Mouse (Mus musculus): Measurements from ENCODE around the gene Pou2f3. TPM values are rescaled to one million over a fixed set of nuclear protein-coding genes. Genes with fewer than 3 reads are reported as not detected.
"Not testable (repeated sequence)": the region's sequence is repeated elsewhere in the genome, so short reads cannot be mapped to it uniquely, and the experiment has no call there.

Pou2f3 gene
- total and polyA plus RNA-seq, 3 experiments = not detected

DNA sequence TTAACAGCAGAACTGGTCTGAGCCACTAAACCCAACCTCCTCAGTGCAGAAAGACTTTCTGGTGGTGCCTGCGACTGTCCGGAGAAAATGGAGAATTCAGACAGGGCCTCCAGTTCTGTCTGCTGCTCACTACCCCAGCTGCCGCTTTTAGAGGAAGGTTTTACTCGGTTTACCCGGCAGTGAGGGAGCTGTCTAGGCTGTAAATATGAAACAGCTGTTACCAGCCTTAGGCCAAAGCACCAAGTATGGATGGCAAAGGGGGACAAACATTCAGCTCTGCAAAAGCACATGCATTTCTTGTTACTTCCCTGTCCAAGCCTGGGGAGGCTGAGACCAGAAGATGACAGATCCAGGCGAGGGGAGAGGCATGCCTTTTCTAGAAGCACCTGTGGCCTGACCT lies 43.8 kb downstream of the Pou2f3 start:
- DNase-seq = no peak

DNA sequence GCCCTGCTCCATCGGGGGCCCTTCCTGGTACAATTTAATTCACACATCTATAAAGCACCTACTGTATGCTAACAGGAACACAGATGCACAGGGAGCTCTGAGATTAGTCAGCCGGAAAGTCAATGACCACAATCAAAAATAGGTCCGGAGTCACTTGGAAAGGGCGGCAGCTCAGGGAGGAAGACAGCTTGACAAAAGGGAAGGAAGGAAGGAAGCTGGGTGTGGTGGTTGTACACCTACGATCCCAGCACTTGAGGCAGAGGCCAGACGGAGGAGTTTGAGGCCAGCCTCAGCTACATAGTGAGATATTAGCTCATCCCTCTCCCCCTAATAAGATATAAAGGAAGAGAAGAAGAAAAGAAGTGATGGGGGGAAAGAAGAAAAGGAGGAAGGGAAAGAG lies 54.2 kb downstream of the Pou2f3 start:
- no peak for DNase-seq

DNA sequence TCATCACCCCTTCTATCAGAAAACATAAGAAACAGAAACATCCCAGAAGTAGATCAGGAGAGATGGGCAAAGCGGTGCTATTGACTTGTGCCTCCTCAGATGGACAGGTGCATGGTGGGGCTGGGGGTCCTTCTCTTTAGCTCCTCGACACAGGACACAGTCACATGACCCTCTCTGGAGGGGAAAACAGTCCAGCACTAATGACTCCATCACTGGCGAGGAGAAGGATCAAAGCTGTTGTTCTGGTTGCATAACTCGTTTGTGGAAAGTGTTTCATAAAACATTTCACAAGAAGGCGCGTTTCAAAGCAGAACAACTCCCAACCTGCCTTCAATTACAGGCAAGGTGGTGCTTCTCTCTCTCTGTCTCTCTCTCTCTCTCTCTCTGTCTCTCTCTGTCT lies 58.4 kb downstream of the Pou2f3 start:
- no peak for DNase-seq

DNA sequence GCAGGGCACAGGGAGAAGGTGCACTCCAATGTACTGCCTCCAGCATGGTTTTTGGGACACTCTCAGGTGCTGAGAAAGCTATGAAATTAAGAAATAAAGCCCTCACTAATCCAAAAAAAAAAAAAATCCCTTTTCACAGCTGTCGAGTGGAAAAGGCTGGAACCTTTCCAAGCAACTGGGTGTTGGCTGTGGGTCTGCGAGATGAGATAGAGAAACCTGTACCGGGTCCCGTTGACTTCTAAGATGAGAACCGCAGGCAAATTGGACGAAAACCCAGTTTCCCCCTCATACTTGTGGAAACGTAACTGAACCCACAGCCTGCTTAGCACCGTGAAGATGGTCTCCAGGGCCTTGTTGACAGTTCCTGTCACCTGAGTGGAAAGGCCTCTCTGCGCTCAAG lies 59.2 kb downstream of the Pou2f3 start:
- DNase-seq = no peak

DNA sequence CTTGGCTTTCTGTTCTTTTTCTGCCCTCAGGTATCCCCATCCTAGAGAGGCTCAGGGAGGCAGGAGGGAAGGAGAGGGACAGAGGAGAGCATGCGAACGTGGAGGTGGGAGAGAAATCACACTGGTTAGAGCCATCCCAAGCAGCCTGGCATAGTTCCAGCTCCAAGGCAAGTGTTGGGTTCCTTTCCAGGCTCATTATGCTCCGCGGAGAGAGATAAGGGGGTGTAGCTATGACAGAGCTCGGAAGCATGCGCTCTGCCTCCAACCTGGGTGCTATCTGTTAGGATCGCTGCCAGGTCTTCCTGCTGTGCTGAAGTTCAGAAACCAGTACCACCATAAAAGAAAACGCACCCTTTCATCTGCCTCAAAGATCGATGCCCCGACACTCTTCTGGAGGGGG lies 60.1 kb downstream of the Pou2f3 start:
- peak; percentile 20 for DNase-seq

DNA sequence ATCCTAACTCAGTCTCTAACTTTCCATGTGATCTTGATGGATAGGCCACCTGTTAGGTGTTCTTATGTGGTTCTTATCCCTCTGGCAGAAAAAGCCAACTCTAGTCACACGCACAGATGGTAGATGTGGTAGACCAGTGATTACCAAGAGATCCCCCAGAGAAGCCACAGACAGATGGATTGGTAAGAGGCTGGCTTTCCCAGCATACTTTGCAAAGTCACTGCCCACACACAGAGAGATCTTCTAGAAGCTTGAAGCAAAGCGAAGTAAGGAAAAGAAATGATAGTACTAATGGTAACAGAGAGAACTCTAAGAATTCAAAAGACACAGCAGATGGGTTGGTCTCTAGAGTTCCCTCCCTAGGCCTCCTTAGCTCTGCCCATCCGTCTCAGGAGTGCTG lies 60.7 kb downstream of the Pou2f3 start:
- DNase-seq = no peak

DNA sequence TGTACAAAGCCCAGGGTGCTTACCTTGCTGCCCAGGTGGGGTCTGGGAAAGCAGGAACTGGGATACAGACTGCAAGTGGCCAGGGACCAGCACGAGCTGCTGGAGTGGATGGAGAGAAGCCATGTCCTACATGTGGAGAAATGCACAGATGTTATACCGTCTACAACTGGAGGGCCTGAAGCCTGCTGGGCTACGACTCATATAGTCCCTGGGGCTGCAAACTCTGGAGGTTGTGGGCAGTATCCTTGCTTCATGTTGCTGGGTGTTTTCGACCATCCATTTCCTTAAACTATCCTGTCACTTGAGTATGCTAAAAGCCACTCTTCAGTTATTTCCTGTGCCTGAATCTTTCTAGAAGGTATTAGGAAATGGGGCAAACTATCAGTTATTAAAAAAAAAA lies 65.0 kb downstream of the Pou2f3 start:
- DNase-seq = no peak

DNA sequence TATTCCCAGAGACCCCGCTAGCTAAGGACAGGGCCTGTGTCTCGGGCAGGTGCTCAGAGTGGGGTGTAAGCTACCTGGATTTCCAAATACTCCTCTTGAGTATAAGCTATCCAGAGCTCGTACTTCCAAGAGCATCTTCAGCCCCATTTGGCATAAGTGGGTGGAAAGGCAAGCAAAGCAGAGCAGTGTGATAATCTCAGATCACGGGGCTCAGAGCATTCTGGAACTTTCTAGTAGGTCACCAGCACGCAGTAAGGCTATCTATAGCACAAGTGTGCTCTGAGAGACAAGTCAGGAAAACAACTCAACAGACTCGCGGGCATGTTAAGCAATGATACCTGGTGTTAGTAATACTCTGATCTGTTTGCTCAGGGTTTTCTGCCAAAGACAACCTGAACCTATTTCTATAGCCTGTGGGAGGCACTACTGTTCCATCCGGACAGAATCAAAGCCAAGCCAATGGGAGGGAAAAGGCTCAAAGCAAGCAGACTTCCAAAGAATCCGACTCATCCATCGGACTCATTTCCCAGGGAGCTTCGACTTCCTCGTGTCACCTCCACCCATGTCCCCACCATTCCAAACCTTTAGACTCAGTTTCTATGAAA lies 65.9 kb downstream of the Pou2f3 start:
- no peak for DNase-seq

DNA sequence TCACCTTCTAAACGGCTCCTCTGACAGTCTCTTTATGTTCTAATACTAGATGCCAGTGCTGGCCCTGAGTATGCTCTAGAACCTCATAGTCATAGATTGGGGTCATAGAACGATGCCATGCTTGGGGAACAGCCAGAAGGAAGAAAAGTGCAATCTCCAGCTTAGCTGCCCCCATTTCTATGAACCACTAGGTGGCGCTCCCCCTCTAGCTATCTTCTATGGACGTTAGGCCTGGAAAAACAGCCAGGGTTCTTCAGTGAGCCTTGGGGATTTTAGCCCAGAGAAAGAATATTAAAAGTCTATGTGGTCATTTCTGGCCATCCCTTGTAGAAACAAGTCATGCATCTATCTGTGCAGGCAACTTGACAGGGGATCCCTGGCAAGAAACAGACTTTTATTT lies 68.3 kb downstream of the Pou2f3 start:
- DNase-seq = peak; percentile 68

DNA sequence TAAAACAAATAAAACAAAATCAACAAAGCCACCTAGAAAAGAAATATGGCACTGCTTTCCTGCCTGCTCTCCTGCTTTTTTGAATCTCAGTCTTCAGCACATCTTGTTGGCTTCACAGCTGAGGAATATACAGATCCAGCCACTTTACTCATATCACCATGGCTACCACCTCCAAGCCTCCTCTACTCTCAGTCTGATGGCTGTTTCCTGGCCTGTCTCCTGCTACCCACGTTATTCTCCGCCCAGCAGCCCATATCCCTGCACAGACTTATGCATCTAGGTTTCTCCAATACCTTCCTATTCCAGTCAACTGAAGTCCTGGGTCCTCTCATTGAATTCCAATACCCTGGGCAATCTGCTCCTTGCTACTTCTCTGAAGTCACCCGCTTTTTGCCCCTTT lies 76.6 kb downstream of the Pou2f3 start:
- no peak for DNase-seq

DNA sequence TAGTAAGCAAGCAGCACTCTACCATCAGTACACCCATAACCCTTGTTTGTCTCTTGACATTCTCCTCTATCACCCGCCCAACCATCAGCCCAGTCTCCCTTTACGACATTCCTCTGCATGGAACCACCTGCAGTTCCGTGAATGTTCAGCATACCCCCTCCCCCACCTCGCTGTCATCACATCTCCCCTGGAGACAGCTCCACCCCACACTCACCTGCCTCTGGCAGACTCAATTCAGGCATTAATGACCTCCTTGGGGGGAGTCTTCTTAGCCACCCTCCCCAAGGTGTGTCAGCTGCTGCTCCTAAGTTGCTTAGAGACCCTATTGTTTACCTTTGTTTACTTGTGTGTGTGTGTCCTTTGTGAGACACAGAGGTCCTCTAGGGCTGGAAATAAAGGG lies 77.8 kb downstream of the Pou2f3 start:
- DNase-seq = no peak

DNA sequence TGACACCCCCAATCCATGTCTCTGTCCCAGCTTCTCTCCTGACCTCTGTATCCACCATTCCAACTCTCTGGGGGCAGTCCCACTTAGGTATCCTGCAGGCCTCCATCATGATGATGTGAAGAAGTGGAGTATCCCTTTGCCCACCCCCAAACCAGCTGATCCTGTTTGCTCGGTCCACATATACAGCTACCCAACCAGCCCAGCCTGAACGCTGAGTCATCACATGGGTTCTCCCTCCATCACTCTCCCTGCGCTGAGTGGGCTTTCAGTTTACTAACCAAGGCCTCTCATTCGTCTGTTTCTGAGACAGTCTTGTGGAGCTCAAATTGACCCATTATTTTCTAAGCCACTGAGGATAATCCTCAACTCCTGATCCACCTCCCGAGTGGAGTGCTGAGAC lies 78.2 kb downstream of the Pou2f3 start:
- DNase-seq = no peak

DNA sequence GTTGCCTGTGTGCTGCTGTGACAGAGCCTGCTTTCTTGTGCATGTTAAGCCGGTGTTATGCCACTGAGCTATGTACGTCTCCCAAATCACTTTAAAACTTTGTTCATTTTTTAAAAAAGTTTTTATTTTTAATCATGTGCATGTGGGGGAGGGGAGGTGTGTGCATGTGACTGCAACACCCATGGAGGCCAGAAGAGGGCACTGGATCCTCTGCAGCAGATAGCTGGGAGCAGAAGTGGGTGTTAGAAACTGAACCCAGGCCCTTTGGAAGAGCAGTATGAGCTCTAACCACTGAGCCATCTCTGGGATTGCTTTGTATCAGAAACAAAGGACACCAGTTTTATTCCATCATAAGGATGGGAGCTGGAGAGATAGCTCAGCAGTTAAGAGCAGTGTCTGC lies 79.5 kb downstream of the Pou2f3 start:
- no peak for DNase-seq

DNA sequence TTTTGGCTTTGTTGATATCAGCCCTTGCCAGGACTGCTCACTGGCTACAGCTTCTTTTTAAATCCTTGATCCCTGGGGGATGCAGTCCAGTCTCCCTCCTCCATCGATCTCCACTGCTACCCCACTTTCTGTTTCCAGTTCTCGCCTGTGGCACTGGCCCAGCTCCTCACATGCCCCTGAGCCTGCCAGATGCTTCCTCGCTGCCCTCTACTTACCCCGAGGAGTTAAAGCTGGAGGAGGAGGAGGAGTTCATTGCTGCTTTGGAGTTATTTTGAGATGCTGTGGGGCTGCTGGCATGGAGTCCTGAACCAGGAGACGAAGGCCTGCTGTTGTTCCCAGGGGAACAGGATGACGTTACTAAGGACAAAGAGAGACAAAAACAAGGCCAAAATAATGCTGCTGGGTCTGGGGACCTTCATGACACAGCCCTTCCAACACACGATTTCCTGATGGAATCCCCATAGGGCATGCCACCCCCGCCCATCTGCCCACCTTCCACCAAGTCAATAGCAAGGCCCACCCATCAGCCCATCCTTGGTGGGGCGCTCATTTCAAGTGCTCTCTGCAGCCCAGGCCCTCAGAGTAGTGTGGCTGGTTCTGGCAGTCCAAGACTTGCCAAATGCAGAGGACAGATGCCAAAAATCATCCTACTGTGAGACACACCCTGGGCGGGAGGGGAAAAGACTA lies 82.9 kb downstream of the Pou2f3 start:
- DNase-seq = peak; percentile 68

DNA sequence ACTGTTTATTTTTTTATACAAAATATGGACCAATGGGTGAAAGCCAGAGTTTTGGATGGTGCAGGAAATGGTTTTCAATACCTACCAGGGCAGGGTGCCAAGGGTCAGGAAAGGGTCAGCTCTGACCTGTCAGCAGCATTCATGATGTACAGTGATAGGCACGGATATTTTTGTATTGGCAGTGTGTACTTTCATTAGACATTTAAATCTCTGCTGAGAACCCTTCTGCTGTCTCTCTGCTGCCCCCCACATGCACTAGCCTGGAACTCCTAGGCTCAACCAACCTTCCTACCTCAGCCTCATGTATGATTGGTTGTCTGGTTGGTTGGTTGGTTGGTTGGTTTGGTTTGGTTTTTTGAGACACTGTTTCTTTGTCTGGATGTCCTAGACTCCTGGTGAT lies 87.8 kb downstream of the Pou2f3 start:
- DNase-seq = no peak

DNA sequence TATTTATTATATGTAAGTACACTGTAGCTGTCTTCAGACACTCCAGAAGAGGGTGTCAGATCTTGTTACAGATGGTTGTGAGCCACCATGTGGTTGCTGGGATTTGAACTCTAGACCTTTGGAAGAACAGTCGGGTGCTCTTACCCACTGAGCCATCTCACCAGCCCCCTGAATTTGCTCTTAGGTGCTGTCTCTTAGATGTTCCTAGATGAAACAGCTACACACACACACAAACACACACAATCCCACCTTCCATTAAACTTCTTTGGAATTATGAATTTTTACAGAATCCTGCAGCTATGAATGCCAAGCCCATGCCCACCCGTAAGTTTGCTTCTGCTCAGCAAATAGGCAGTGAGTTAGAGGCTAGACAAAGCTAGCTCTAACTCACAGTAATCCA lies 88.2 kb downstream of the Pou2f3 start:
- not testable (repeated sequence) for DNase-seq

DNA sequence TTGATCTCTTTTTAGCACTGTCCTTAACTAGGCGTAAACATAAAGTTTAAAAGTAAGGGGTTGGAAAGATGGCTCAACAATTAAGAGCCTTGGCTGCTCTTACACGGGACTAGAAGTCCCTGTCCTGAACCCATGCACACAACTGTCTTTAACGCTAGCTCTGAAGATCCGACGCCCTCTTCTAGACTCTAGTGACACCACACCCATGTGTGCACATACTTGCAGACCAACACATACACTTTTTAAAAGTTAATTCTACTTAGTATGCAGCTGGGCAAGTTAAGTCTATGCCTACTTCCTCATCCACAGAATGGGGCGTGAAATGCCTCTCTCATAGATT lies 93.2 kb downstream of the Pou2f3 start:
- no peak for DNase-seq

DNA sequence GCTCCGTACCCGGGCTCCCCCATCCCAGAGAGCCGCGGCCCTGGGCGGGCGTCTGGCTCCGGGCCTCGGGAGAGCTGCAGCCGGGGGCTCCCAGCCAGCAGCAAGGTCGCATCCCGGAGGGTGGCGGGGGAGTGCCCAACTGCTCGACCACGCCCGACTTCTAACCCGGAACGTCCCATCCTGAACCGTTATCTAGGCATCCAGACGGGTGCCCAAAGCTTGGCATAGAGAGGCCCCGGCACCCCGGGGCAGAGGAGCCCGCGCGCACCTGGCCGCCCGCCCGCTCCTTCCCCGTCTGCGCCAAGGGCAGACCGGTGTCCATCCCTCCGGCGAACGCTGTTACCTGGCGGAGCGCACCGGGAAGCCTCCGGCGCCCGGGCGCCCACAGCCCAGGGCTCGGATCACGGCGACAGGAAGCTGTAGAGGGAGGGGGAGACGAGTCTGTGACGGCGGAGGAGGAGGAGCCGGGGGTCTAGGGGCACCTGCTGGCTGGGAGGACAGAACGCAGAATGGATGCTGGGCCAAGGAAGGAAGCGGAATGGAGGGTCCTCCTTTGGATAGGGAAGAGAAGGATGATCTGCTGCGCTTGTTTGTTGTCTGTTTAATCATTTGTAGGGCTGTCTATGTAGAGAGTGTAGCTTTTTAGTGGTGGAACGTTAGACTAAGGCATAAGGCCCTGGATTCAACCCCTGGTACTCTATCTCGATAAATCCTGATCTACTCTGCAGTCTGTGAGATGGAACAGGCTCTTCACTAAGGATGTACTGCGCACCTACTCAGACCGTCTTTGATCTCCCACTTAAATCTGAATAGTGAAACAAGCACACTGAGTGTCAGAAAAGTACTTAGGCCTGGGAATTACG lies 93.8 kb downstream of the Pou2f3 start, which contains the start of gene Tmem136:
Tmem136 (minus strand) TSS at position 437 of the 863 bp plus-strand sequence.
- DNase-seq = peak; percentile 81

DNA sequence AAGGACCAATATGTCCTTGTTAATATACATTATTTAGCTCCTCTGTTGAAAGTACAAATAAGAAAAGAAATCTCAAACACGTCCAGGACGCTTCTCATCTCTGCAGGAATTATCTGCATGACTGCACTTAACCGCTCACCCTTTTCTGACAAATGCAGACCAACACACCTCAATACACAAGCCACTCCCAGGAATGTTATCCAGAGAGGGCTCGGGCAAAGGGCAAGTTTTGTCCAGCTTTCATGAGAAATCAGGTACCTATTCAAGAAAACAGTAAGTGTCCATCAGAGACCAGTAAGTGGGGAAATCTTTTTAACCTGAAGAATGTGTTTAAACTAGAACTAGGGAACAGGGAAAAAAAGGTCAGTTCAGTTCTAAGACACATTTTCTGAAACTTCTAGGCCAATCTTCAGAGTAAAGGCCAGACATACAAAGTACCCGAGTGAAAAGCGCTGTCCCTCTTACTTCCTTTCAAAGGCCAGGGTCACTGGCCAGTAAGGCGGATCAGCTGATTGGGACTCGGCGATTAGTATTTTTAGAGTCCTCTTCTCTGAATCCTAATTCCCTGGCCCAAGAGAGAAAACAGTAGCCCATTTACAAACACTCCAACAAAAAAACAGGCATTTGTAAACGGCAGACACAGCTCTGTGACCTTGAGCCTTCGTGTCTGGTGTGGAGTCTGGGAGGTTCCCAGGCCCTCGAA lies 94.6 kb downstream of the Pou2f3 start:
- DNase-seq = no peak

DNA sequence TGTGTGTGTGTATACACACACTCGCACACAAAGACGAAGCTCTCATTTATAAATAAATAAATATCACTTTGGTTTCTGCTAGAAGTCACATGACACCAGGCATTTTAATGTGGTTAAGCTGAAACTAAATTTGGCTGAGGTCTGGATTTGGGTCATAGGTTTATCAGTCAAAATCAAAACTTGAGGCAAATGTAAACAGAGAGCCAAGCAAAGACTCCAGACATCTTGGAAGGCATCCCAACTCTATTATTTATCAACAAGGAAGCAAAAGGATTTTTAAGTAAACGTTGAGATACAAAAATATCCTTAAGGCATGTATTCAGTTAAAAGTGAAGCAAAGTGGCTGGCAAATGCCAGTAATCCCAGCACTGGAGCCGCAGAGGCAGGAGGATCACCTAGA lies 95.3 kb downstream of the Pou2f3 start:
- DNase-seq = no peak

DNA sequence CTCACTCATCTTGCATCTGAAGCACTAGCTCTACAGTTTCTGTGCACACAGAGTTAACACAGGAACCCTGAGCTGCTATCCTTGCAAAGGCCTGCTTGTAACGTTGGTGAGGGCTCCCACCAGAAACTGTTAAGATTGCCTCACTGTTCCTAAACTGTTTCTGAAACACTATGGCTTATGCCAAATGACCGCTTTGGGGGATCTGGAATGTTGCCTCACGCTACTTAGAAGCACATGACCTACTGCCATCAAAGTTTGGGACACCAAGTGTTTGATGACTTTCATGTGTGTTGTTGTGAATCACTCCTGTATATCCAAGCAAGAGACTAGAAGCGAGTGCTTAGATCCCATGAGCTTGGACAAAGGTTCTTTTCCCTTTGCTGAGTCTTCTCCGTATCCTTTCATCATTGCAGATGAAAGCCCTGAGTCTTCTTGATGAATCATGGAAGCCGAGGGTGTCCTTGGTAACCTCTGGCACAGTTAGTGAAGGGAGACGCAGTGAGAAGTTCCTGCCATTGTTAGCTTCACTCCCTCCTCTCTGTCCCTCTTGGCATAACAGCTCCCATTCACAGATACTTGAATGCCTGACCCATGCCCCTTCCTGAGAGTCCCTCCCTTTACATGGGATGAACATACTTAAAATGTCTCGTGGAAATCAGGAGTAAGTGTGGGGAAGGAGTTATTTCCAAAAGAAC lies 99.7 kb downstream of the Pou2f3 start:
- peak; percentile 67 for DNase-seq

DNA sequence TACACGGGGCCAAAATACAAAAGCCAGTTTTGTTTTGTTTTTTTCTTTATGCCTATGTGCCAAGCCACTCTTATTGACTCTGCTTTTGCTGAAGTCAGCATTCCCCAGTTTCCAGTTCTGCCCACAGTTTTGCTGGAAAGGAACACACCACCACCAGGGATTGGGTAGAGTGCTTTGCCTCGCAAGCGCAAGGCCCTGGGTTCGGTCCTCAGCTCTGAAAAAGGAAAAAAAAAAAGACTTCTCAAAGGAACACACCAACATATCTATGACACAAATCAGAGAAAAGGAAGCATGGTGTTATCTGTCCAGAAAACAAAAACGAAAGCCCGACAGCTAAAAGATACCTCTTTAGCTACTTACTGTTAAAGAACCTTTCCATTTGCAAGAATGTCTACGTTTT lies 101.0 kb downstream of the Pou2f3 start:
- no peak for DNase-seq
